Mouse (Mus musculus) liver, adult 2 months (tissue): ENCODE measurements around the gene Gm20431.

Experiments
- CTCF ChIP-seq: fragments of 200-500 bp; IDR thresholded peaks from 2 replicates; pipeline ENCODE4 v1.5.1; 2011; ENCODE audit warnings: low read depth, low read length, control low read depth
- POLR2A ChIP-seq: fragments of 200-500 bp; IDR thresholded peaks from 2 replicates; pipeline ENCODE4 v1.6.1; 2011; ENCODE audit warnings: low read length, control low read depth; ENCODE audit not compliant: insufficient read depth; ENCODE audit errors: extremely low read depth

DNA sequence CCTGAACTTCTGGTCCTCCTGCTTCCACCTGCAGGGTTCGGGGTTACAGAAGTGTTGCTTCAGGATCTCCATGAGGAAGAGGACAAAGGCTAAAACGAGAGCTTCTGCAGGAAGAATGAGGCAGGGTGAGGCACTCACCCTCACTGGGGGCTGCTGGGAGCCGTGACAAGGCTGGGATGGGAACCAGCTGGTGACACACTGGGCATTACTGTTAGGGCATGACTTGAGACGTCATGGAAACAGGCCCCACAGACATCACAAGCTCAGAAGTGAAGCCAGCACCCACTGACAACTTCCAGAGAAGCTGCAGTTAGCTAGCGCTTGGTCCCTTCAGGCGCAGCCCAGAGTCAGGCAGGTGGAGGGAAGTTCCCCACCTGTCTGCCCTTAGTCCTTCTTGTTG, 61.4 kb downstream of the Gm20431 start:
- TF ChIP-seq POLR2A = no peak
- no peak for TF ChIP-seq CTCF
